Mouse (Mus musculus) skeletal muscle tissue, adult 2 months (tissue): ENCODE results near the gene Kcnd3.
"Not testable (repeated sequence)": the region's sequence is repeated elsewhere in the genome, so short reads cannot be mapped to it uniquely, and the experiment has no call there.

Experiments used
- DNase-seq: peaks from one replicate; pipeline ENCODE4 v3.0.0-alpha.2; 2012; ENCODE audit warnings: low read depth, low spot score

The Kcnd3 gene

DNA sequence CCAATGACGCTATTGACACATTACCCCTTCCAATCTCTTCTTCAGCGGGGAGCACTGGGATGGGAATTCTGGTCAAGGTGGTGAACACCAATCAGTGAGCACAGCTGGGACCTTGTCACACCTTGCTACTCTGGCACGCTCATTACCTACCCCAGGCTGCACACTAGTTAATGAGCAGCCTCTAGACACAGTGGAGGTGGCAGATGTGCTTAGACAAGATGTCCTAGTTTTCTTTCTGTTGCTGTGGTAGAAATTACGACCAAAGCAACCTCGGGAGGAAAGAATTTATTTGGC, 245.0 kb downstream of the Kcnd3 start:
- no peak for DNase-seq

DNA sequence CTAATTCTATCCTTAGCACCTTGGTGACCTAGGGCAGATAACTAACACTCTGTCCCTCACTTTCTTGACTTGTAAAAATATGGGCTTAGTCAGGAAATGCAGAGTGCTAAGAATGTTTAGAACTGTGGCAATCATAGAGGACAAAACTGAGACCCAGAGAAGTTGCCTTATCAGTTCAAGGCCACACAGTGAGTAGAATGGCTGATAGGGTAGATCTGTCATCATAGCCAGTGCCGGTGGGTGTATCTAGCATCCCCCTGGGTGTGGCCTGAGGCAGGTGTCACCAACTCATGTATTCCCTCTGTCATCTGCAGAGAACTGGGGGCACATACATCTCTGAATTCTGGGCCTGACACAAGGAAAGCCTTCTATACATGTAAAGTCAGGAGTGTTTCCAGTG, 246.2 kb downstream of the Kcnd3 start:
- no peak for DNase-seq

DNA sequence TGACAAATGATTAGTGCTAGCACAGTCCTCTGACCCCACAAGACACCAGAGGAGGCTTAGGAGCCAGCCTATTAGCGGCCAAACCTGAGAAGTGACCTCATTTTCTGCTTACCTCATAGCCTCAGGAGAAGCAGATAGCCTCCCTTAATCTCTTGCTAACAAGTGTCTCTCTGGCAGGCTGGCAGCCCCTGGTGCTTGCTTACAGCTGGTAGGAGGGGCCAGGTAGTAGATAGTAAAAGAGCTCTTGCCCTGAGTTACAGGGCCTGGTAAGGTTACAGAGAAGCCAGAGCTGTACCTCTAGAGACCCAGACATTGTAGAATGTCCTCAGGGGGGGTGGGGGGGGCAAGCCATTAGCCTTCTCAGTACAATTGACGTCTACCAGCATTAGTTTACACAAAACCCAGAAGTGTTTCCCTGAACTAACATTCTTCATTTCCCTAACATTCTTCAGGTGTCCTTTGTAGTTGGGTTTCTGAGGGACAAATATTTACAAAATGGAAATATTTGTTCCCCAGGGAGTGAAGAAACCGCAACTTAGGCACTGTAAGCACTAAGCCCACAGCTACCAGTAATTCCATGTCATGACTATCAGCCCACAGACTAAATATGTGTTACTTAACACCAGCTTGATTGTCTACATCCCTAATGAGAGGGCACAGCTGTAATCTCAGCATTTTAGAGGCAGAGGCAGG, 247.3 kb downstream of the Kcnd3 start:
- no peak for DNase-seq

DNA sequence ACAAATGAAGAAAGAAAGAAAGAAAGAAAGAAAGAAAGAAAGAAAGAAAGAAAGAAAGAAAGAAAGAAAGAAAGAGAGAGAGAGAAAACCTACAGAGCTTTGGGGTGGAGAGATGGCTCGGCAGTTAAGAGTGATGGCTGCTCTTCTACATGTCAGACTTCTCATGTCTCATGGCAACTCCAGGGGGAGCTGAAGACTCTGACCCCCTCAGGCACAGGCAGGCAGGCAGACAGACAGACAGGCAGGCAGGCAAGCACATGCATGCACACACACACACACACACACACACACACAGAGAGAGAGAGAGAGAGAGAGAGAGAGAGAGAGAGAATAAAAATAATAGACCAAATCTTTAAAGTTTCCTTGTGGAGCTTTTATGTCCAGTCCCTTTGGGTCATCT, 248.7 kb downstream of the Kcnd3 start:
- not testable (repeated sequence) for DNase-seq

DNA sequence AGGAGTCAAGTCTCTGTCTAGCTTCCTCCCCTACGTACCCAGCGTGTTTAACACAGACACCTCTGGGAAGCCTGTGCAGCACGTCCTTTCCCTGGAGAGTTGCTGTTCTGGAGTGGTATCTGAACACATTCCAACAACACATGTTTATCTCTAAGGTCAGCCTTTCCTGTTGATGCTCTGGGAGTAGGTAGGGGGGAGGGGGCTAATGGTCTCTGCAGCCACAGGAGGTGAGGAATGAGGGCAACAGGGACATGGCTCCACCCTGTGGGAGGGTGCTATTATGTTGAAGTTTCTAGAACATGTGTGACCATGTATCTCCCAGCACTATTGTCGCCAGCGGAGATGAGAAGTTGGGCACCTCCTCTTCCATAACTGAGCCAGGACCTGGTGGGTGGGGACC, 249.3 kb downstream of the Kcnd3 start:
- no peak for DNase-seq

DNA sequence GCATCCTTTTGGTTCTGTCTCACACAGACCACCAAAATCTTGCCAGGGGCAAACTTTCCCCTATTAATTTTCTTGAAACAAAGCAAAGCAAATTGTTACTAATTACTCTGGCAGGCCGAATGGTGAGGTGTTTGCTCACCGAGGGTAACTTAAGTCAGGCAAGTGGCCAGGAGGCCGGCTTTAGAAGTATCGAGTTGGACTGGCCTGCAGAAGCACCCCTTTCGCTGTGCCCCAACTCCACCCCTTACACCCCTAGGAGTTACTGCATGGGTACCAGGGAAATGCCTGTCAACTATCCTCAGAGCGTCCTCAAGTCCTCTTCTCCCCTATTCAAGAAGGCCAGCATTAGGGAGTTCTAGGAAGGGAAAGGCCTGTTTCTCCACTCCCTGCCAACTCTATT, 251.4 kb downstream of the Kcnd3 start:
- DNase-seq, result no peak

DNA sequence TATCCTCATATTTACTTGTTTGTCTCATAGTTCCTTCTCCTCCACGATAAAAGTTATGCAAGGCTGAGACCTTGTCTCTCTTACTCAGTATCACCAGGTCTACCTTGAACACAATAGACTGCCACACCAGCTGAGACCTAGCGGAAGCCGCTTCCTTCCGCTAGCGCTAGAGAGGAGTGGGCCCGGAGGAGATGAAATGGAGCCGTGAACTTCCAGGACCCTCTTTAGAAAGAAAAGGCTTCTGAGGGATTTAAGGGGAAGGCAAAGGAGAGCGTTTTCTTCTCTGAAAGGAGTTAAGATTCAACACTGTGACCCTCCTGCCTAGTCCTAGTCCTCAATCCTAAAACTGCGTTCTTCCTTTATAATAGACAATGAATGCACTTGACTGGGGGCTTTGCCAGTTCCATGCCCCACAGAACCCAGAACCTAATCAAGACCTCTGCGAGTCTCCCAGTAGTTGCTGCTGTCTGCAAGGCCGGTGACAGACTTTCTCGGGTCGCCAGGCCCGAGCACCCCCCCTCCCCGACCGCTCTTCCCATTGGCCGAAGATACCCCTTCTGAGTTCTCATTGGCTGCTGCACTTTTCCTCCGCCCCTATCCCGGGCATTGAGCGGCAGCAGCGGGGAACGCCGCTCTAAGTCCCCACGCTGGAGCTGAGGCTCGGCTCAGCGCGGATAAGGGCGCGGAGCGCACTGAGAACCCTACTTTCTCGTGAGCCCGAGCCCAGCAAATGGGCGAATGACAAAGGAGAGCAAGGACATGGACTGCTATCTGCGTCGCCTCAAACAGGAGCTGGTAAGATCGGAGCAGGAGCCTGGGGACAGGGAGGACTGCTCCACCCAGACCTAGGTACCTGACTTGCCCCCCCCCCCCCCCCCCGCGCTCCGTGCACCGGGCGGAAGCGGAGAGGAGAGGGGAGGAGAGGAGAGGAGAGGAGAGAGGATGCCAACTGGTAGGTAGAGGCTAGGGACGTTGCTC, 252.2 kb downstream of the Kcnd3 start, which contains the start of gene Inka2:
Gene Inka2, plus strand, starts transcription at position 569 of the 978 bp plus-strand sequence.
- peak; percentile 89 for DNase-seq

DNA sequence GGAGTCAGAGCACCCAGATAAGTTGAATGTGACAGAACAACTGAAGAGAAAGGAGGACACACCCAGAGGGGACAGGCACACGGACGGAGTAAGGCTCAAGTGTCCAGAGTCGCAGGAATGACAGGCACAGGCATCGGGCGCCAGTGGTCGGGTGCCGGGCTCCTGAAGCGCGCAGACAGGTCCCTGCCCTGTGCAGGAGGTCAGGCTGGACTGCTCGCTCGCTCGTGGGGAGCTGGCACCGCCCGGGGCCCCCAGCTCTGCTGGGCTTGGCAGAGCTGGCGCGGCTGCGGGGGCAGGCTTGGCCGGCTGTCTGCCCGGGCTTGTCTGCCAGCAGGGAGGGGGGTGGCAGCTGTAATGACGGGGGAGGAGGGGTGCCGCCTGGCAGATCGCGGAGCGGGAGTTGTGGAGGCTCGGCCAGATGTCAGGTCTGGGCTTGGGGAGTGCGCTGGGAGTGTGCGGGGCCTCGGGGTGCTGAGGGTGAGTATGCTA, 253.0 kb downstream of the Kcnd3 start:
- DNase-seq, result peak; percentile 70

DNA sequence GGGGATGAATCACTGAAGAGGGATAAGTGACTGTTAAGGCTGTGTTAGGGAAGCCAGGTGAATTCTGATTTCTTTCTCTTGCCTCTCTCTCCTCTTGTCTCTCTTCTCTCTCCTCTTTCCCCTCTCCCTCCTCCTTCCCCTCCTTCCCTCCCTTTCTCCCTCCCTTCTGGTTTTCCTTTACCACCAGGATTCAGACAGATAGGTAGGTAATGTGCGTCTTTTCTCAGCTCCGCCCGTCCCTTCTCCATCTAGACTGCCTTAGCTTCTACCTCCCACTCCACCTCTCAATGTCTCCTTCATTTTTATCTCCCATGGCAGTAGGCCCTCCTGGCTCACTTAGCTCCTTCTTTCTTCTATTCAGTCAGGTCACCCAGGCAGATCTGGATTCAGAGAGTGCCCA, 253.4 kb downstream of the Kcnd3 start:
- no peak for DNase-seq

DNA sequence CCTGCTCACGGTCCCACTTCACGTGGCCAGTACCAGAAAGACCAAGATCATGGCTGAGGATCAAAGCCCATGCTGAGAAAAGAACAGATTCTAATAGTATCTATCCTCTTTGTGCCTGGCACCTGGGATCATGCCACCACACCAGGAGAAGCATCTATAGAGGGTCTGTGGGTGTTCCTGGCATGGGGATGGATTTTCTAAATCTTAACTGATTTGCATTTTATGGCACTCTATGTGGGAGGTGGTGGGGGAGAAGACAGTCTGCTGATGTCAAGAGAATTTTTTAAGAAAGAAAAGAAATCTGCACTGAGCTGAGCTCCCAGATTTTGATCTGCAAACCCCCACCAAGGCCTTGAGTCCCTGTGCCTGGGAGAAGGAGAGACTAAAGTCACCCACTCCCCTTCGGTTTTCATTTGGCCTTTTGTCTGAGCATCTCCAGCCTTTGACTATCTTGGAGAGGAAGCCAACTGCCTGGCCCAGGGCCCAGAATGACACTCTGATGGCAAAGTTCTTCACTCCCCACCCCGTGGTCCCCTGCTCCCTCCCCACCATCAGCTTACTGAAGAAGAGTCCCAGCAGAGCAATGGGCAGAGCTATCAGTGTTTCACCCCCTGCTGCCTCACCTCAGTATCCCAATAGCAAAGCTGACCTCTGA, 254.4 kb downstream of the Kcnd3 start:
- no peak for DNase-seq

DNA sequence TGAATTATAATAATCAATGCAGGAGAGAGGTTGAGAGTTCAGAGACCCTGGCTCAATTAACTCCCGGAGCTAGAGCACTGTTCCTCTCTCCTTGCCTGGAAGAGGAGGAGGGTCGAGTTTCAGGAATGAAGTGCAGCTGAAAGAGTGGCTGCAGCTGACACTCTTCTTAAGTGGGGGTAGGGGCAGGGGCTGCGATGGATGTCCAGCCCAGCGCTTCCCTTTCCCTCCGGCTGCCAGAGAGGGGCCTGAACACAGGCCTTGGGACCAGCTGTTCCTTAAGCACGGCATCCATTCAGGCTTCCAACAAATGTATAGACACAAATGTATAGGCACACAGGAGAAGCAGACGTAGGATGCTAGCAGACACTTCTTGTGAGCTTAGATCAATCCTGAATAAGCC, 255.5 kb downstream of the Kcnd3 start:
- no peak for DNase-seq

DNA sequence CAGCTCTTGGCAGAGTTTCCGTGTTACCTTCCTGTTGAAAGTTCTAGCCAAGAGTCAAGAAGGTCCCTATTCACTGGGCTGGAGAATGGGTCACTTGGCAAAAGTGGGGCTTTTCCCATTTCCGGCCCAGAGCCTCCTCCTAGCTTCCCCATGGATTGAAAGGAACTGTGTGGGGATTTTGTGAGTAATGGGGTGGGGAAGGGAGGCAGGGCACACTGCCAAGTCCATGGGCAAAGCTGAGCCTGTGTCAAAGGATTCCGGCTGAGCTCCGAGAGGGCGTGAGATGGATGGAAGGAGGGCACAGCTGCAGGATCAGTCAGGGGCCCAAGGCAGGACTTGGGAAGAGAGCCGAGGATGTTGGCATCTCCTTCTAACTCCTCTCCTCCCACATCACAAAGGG, 258.1 kb downstream of the Kcnd3 start:
- DNase-seq, result no peak

DNA sequence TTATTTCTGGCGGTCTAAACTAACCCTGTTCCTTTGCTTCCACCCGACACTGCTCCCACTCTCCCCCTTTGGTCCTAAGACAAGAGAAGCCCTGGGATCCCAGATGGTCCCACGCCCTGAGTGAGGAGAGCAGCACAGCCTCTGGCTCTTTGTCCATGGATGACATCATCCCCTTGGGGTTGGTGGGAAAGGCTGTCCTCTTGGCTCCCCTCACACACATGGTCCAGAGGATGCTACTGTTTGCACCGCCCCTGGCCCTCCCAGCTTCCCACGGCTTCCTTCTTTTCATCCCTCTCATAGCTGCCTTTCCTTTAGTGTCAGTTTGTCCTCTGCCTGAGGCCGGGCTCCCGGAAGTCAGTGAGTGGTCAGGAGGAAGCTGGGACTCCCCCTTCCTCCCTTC, 259.6 kb downstream of the Kcnd3 start:
- DNase-seq, result peak; percentile 75

DNA sequence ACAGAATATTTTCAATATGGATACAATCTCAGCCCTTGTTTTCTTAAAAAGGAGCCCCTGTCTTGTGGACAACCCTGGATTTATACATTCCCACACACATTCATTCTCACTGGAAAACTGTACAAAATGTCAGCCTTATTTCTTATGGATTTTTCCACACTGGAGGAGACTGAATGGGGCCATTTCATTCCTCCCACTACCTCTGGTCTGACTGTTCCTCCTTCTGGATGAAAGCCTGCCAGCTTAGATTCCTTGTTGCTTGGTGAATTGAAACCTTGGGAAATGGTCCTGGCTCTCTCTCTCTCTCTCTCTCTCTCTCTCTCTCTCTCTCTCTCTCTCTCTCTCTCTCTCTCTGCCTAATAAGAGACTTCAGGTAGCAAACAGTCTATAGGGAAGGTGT, 260.7 kb downstream of the Kcnd3 start:
- DNase-seq, result no peak

DNA sequence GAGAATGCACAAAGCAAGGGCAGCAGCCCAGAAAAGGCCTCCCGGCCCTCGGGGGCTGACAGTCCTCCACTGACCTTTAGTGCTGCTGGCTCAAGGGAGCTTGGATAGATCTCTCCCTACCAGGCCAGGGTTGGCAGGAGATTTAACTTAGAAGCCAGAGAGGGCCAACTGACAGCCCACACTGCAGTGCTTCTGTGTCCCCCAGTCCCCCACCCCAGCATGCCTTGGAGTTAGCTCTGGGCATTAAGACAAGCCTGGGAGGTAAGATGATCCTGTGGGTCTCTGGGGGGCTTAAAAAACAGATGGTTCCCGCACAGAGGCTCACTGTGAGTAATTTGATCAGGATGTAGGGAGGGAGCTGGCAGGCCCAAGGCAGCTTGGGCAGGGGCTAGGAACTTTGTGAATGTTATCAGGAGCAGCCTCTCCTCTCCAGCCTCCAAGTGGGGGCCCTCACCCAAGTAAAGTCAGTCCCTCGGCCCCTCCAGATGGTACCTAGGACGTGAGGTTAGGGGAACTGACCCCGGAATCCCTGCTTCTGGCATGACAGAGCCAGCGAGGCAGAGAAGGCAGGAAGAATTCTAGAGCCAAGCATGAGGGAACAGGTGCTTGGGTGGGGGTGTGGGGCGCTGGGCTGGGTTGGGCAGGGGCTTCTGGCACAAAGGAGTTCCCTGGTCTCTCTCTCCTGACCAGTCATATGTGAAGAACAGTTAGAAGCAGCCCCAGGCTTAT, 262.1 kb downstream of the Kcnd3 start:
- DNase-seq, result peak; percentile 72

DNA sequence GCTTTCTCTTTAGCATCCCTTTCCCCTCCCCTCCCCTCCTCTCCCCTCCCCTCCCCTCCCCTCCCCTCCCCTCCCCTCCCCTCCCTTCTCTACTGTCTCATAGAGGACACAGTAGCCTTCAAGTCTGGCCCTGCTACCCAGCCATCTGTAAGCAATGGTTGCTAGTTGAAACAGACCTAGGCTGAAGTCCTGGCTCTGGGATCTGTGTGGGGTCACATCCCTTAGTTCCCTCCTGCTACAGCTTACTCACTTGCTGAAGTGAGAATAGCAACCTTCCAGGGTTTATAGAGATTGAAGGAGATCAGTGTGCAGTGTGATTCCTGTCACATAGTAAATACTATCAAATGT, 262.7 kb downstream of the Kcnd3 start:
- no peak for DNase-seq

DNA sequence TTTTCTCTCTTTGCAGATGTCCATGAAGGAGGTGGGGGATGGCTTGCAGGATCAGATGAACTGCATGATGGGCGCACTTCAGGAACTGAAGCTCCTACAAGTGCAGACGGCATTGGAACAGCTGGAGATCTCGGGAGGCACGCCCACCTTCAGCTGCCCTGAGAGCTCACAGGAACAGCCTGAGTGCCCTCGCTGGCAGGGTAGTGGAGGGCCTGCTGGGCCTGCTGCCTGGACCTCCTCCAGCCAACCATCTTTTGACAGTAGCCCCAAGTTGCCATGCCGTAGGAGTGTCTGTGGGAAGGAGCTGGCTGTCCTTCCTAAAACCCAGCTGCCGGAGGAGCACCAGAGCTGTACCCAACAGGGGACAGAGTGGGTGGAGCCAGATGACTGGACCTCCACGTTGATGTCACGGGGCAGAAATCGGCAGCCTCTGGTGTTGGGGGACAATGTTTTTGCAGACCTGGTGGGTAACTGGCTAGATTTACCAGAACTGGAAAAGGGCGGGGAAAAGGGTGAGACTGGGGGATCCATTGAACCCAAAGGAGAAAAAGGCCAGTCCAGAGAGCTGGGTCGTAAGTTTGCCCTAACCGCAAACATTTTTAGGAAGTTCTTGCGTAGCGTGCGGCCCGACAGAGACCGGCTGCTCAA, 264.3 kb downstream of the Kcnd3 start:
- DNase-seq, result no peak

DNA sequence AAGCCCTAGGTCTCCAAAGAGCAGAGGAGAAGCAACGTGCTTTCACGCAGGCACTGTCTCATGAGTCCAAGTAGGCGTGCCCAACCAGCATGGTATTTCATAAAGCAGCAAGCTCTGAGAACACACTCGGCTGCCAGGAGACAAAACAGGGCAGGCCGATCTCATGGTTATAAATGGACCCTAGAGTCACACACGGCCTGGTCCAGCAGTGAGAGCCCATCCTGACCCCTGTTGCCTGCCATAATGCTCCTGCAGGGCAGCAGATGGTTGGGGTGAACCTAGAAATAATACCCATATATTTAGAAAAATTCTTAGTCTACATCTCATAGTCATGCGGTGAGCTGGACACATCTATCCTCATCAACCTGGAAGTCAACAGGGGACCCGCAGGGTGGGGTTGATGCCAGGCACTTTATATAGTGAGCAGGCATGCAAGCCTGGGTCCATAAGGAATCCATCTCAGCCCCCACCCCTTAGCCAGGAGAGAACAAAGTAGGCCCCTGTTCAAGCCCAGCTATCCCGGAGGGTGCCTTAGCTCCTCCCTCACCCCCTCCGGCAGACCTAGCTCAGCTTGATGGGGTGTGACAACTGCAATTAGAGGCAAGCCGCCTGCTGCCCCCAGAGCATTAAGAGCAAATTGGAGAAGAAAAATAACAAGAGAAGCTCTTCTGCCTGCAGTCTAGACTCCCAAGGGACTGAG, 265.9 kb downstream of the Kcnd3 start:
- peak; percentile 82 for DNase-seq

DNA sequence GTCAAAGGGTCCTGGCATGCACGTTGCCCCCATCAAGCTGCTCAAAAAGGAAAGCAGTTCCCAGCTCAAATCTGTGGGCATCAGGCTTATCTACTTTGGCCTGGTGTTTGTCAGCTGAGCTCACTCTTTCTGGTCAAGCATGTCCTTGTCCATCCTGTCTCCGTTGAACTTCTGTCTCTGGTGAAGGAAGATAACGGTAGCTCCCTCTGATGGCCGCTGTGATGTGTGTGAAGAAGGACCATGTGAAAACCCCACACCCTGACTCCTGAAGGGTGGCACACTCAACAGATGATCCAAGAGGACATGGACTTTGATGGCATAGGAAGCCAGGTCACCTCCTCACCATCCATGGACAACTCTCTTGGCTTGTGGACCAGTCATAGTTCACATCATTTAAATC, 266.6 kb downstream of the Kcnd3 start:
- no peak for DNase-seq

DNA sequence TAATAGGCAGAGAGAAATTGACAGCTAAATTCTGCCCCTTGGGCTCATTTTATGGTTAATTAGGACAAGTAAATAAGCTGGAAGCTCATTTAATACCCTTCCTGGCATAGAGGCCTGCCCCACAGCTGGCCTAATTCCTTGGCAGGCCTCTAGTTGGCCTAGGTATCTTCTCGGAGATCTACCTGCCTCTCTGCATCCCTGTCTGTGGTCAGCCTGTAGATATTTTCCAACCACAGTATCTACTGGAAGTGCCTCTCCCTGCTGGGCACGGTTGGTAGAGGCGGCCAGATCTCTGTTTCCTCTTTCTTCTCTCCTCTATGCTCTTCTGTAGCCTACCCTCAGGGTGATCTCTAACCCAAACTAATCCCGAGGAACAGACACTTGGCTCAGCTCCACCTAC, 267.8 kb downstream of the Kcnd3 start:
- DNase-seq, result no peak

DNA sequence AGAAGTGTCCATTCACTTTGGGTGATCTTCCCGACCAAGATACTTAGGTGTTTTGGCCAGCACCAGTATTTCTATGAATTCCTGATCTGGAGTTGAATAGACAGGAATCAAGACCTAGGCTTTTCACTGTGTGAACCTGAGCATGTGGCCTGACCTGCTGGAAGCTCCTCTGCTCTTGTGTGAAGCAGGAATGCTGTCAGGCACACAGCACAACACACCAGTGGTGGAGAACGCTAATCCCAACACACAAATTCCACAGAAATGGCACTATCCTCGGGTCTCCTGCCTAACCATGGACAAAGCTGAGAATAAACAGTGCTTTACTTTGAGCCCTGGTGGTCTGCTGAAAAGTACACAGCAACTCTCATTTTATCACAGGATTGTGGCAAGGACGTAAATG, 268.4 kb downstream of the Kcnd3 start:
- DNase-seq, result no peak
